Mouse (Mus musculus): ENCODE data around the gene Mri1.
"Not testable (repeated sequence)": the region's sequence is repeated elsewhere in the genome, so short reads cannot be mapped to it uniquely, and the experiment has no call there.

Mri1 gene

GRCm38 (mm10) chr8:84256822-84257610 is at the start of gene Mri1:
Mri1 (minus strand) TSS chr8:84257326.
- peak in 1 of 2 experiments; percentile 77 for DNase-seq (ENCODE audit: low spot score in 2 of 2)

- DNase-seq (ENCODE audit: low spot score in 2 of 2) = no peak
These were observed 46.8 kb upstream of the Mri1 start for GRCm38 (mm10) chr8:84303951-84304350.

- DNase-seq (ENCODE audit: low spot score in 2 of 2) = no peak
These were observed 40.1 kb upstream of the Mri1 start for GRCm38 (mm10) chr8:84297029-84297785.

- DNase-seq (ENCODE audit: low spot score in 2 of 2) = peak in 1 of 2 experiments; percentile 32
These were observed 34.6 kb upstream of the Mri1 start for GRCm38 (mm10) chr8:84291688-84292087.

GRCm38 (mm10) chr8:84291086-84291485 is 34.0 kb upstream of the Mri1 start:
- no peak for DNase-seq (ENCODE audit: low spot score in 2 of 2)

- DNase-seq (ENCODE audit: low spot score in 2 of 2) = no peak
These were observed 31.8 kb upstream of the Mri1 start for GRCm38 (mm10) chr8:84288892-84289291.

GRCm38 (mm10) chr8:84285665-84286064 is 28.5 kb upstream of the Mri1 start:
- DNase-seq (ENCODE audit: low spot score in 2 of 2) = not testable (repeated sequence)

GRCm38 (mm10) chr8:84284608-84285063 is 27.5 kb upstream of the Mri1 start:
- DNase-seq (ENCODE audit: low spot score in 2 of 2) = no peak

GRCm38 (mm10) chr8:84280777-84281176 is 23.7 kb upstream of the Mri1 start:
- no peak for DNase-seq (ENCODE audit: low spot score in 2 of 2)

- DNase-seq (ENCODE audit: low spot score in 2 of 2) = no peak
These were observed 19.3 kb upstream of the Mri1 start for GRCm38 (mm10) chr8:84276447-84276846.

- no peak for DNase-seq (ENCODE audit: low spot score in 2 of 2)
These were observed 16.8 kb upstream of the Mri1 start for GRCm38 (mm10) chr8:84273968-84274367.

GRCm38 (mm10) chr8:84272302-84272701 is 15.2 kb upstream of the Mri1 start:
- no peak for DNase-seq (ENCODE audit: low spot score in 2 of 2)

- DNase-seq (ENCODE audit: low spot score in 2 of 2) = peak; percentile 99 to 100
These were observed 13.0 kb upstream of the Mri1 start, which contains the start of gene Ccdc130 for GRCm38 (mm10) chr8:84269950-84270773. Ccdc130 (minus strand) TSS chr8:84270380.

GRCm38 (mm10) chr8:84261098-84261497 is 4.0 kb upstream of the Mri1 start:
- peak in 1 of 2 experiments; percentile 49 for DNase-seq (ENCODE audit: low spot score in 2 of 2)

GRCm38 (mm10) chr8:84256458-84256821 is 686 bp downstream of the Mri1 start:
- DNase-seq (ENCODE audit: low spot score in 2 of 2) = no peak

- DNase-seq (ENCODE audit: low spot score in 2 of 2) = no peak
These were observed 1.3 kb downstream of the Mri1 start for GRCm38 (mm10) chr8:84255858-84256257.

- DNase-seq (ENCODE audit: low spot score in 2 of 2) = peak; percentile 79 to 88
These were observed 7.6 kb downstream of the Mri1 start, which contains the start of gene D8Ertd738e for GRCm38 (mm10) chr8:84249257-84250170. D8Ertd738e (minus strand) TSS chr8:84249719.

- no peak for DNase-seq (ENCODE audit: low spot score in 2 of 2)
These were observed 15.3 kb downstream of the Mri1 start for GRCm38 (mm10) chr8:84241821-84242220.

- no peak for DNase-seq (ENCODE audit: low spot score in 2 of 2)
These were observed 16.0 kb downstream of the Mri1 start for GRCm38 (mm10) chr8:84241167-84241566.

GRCm38 (mm10) chr8:84237542-84238229 is 19.4 kb downstream of the Mri1 start:
- DNase-seq (ENCODE audit: low spot score in 2 of 2) = no peak

Data from left cerebral cortex, adult 9 months (tissue).